Mouse (Mus musculus): Measurements from ENCODE around the gene Gabrd. TPM values are rescaled to one million over a fixed set of nuclear protein-coding genes. Genes with fewer than 3 reads are reported as not detected.

The Gabrd gene
- total and polyA plus RNA-seq, 3 experiments = 0.08 TPM; not detected in 2

DNA sequence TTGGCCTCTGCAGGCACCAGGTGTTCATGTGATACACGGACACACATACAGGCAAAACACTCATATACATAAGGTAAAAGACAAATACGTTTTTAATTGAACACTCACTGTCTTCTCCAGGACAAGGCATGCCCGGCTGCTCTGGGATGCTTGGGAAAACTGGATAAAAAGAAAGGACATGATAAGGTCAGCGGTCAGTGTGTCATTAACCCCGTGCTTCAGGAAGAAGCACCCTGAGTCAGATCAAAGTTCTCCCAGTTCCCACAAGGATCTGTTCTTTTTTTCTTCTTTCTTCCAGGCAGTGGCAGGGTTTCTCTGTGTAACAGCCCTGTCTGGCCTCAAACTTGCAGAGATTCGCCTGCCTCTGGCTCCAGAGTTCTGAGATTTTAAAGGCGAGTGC is 43.4 kb downstream of the Gabrd start:
- dilution Hi-C loops (cut with MboI; ENCODE audit: extremely low pct_ligation_motif_present, extremely low pct_unique_long_range_greater_than_20kb, low sequenced_read_pairs) = no loop called here
- Histone ChIP-seq H3K4me2 (ENCODE audit: insufficient read depth, low read depth, poor library complexity, severe bottlenecking) (no peak overlapping the region), H3K36me3 (replicated peaks in 1 of 2; ENCODE audit: control insufficient read depth in 1 of 2, insufficient read depth in 1 of 2, low read length in 1 of 2) (no peaks in the 10 kb centered on the region), H3K9me3 (replicated peaks; ENCODE audit: low read length) (no peaks in the 10 kb centered on the region), H3K79me2 (replicated peaks; ENCODE audit: control insufficient read depth, extremely low read depth, insufficient read depth, poor library complexity, severe bottlenecking) (no peaks in the 10 kb centered on the region), H3K27ac (ENCODE audit: insufficient read depth, low read depth) (no peak overlapping the region), H3K27me3 (replicated peaks) (peaks cover 27% of the 10 kb centered on the region), H3K4me1 (ENCODE audit: control insufficient read depth in 1 of 2, insufficient read depth in 2 of 2) (peaks cover 10 to 25% of the 10 kb centered on the region in 2 experiments), H3K9ac (ENCODE audit: insufficient read depth, low read depth) (no peak overlapping the region), H3K4me3 (replicated peaks in 1 of 3; ENCODE audit: low read depth in 2 of 3, low read length in 2 of 3, poor library complexity in 1 of 3) (no peak overlapping the region)
- no peak for DNase-seq (ENCODE audit: extremely low read depth)
- TF ChIP-seq TBP (conservative IDR thresholded peaks at IDR 0.05; ENCODE audit: low read depth, low read length) = no peak
- TF ChIP-seq ELF1 (IDR thresholded peaks at IDR 0.05; ENCODE audit: low read depth, low read length) = no peak
- TF ChIP-seq MEF2A (IDR thresholded peaks at IDR 0.05; ENCODE audit: borderline replicate concordance, low read depth, low read length) = no peak
- TF ChIP-seq ZKSCAN1 (IDR thresholded peaks at IDR 0.05; ENCODE audit: borderline replicate concordance, low read depth, low read length) = no peak
- no peak for TF ChIP-seq CTCF (conservative IDR thresholded peaks at IDR 0.05 in 1 of 2, IDR thresholded peaks at IDR 0.05 in 1 of 2; ENCODE audit: low read depth in 2 of 2, low read length in 2 of 2)
- TF ChIP-seq ZC3H11A (IDR thresholded peaks at IDR 0.05; ENCODE audit: low read depth, low read length) = no peak
- TF ChIP-seq POLR2A (IDR thresholded peaks at IDR 0.05; ENCODE audit: low read depth, low read length) = no peak
- TF ChIP-seq HCFC1 (IDR thresholded peaks at IDR 0.05; ENCODE audit: low read depth, low read length) = no peak
- in situ Hi-C loops (cut with MboI; ENCODE audit: low pct_ligation_motif_present, low pct_unique_long_range_greater_than_20kb, low sequenced_read_pairs) = no loop called here

DNA sequence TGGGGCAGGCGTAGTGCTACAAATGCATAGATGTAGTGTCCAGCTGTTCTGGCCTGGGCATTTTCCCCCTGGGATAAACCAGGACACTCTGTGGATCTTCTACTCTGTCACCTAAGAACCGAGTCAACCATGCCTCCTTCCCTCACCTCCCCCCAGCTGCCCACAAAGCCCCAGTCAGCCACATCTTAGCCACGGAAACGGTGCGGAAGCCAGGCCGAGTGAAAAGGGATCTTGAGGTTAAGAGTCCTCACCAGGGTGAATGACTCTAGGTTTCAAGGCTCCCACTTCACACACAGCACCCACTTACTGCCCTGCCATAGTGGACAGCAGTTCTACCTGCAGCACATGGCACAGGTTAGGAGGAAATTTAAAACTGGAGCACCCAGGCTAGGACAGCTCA is 43.9 kb downstream of the Gabrd start:
- Histone ChIP-seq H3K4me3 (replicated peaks in 1 of 3; ENCODE audit: low read depth in 2 of 3, low read length in 2 of 3, poor library complexity in 1 of 3) (no peak overlapping the region), H3K27ac (ENCODE audit: insufficient read depth, low read depth) (no peak overlapping the region), H3K9me3 (replicated peaks; ENCODE audit: low read length) (no peaks in the 10 kb centered on the region), H3K4me1 (ENCODE audit: control insufficient read depth in 1 of 2, insufficient read depth in 2 of 2) (peaks cover 5 to 19% of the 10 kb centered on the region in 2 experiments; a peak in 3 of 4 replicates), H3K9ac (ENCODE audit: insufficient read depth, low read depth) (no peak overlapping the region), H3K36me3 (replicated peaks in 1 of 2; ENCODE audit: control insufficient read depth in 1 of 2, insufficient read depth in 1 of 2, low read length in 1 of 2) (no peaks in the 10 kb centered on the region), H3K27me3 (replicated peaks) (peaks cover 23% of the 10 kb centered on the region), H3K79me2 (replicated peaks; ENCODE audit: control insufficient read depth, extremely low read depth, insufficient read depth, poor library complexity, severe bottlenecking) (no peaks in the 10 kb centered on the region), H3K4me2 (ENCODE audit: insufficient read depth, low read depth, poor library complexity, severe bottlenecking) (no peak overlapping the region)
- in situ Hi-C loops (cut with MboI; ENCODE audit: low pct_ligation_motif_present, low pct_unique_long_range_greater_than_20kb, low sequenced_read_pairs) (no loop called here), dilution Hi-C loops (cut with MboI; ENCODE audit: extremely low pct_ligation_motif_present, extremely low pct_unique_long_range_greater_than_20kb, low sequenced_read_pairs) (no loop called here)
- DNase-seq (ENCODE audit: extremely low read depth) = no peak
- TF ChIP-seq IRF4 (IDR thresholded peaks at IDR 0.05; ENCODE audit: low read depth, low read length) = no peak
- TF ChIP-seq JUND (conservative IDR thresholded peaks at IDR 0.05; ENCODE audit: low read depth, low read length) = no peak
- no peak for TF ChIP-seq PAX5 (IDR thresholded peaks at IDR 0.05; ENCODE audit: low read length)
- TF ChIP-seq RCOR1 (conservative IDR thresholded peaks at IDR 0.05; ENCODE audit: low read depth, low read length) = no peak
- no peak for TF ChIP-seq ZNF384 (IDR thresholded peaks at IDR 0.05; ENCODE audit: low read depth, low read length)
- TF ChIP-seq SIN3A (IDR thresholded peaks at IDR 0.05; ENCODE audit: low read length) = no peak
- no peak for TF ChIP-seq USF2 (conservative IDR thresholded peaks at IDR 0.05; ENCODE audit: low read depth, low read length)
- no peak for TF ChIP-seq SMC3 (IDR thresholded peaks at IDR 0.05; ENCODE audit: low read depth, low read length)
- TF ChIP-seq CHD2 (IDR thresholded peaks at IDR 0.05; ENCODE audit: low read length) = no peak

Data from CH12.LX (cell line).